Mouse (Mus musculus): Measurements from ENCODE around the gene Cbr1. TPM values are rescaled to one million over a fixed set of nuclear protein-coding genes. Genes with fewer than 3 reads are reported as not detected.
A peak's percentile ranks its signal among the peaks of the same experiment; 100 is the strongest.
"Not testable (repeated sequence)": the region's sequence is repeated elsewhere in the genome, so short reads cannot be mapped to it uniquely, and the experiment has no call there.

Cbr1 gene
- polyA plus RNA-seq, 1 experiment from 2014 or later: 138 TPM

GRCm38 (mm10) chr16:93599461-93599860, 6.2 kb upstream of the Cbr1 start:
- no peaks in the 10 kb centered on the region for H3K9me3 ChIP-seq
- H3K9ac ChIP-seq (replicated peaks): no peak overlapping the region
- H3K4me3 ChIP-seq (replicated peaks): no peak overlapping the region
- WGBS: 93% methylated on average over 6 of the region's 6 CpGs
- no peak overlapping the region for H3K27ac ChIP-seq
- H3K27me3 ChIP-seq: no peaks in the 10 kb centered on the region
- ATAC-seq (ENCODE audit: insufficient number of reproducible peaks, insufficient read depth, low FRiP score, low TSS enrichment, low read depth): no peak
- H3K4me2 ChIP-seq: no peak overlapping the region
- peaks cover 6% of the 10 kb centered on the region for H3K4me1 ChIP-seq (replicated peaks)
- H3K36me3 ChIP-seq: peaks cover 43% of the 10 kb centered on the region

GRCm38 (mm10) chr16:93603439-93604212, 2.0 kb upstream of the Cbr1 start, which contains the start of gene Setd4:
Gene Setd4 (minus strand): TSS chr16:93604063.
- ATAC-seq (ENCODE audit: insufficient number of reproducible peaks, insufficient read depth, low FRiP score, low TSS enrichment, low read depth): peak; percentile 89
- 1% methylated on average over 55 of the region's 55 CpGs for WGBS
- H3K36me3 ChIP-seq: peaks cover 12% of the 10 kb centered on the region
- no peaks in the 10 kb centered on the region for H3K9me3 ChIP-seq
- H3K9ac ChIP-seq (replicated peaks): peak within 1 kb of the TSS; percentile 69
- peak within 1 kb of the TSS; percentile 94 for H3K27ac ChIP-seq
- peak within 1 kb of the TSS; percentile 58 for H3K4me3 ChIP-seq (replicated peaks)
- no peaks in the 10 kb centered on the region for H3K27me3 ChIP-seq
- peaks cover 20% of the 10 kb centered on the region for H3K4me1 ChIP-seq (replicated peaks)
- H3K4me2 ChIP-seq: peak within 1 kb of the TSS; percentile 81

GRCm38 (mm10) chr16:93604481-93604969, 1.1 kb upstream of the Cbr1 start:
- H3K27me3 ChIP-seq: no peaks in the 10 kb centered on the region
- WGBS: 2% methylated on average over 16 of the region's 16 CpGs
- no peak for ATAC-seq (ENCODE audit: insufficient number of reproducible peaks, insufficient read depth, low FRiP score, low TSS enrichment, low read depth)
- no peaks in the 10 kb centered on the region for H3K9me3 ChIP-seq
- H3K9ac ChIP-seq (replicated peaks): peak overlapping the region; percentile 69; the same call in 1 of the 2 replicates
- peak overlapping the region; percentile 58 for H3K4me3 ChIP-seq (replicated peaks)
- H3K4me2 ChIP-seq: peak overlapping the region; percentile 81
- H3K36me3 ChIP-seq: peaks cover 8% of the 10 kb centered on the region; the same call in 1 of the 2 replicates
- H3K4me1 ChIP-seq (replicated peaks): peaks cover 26% of the 10 kb centered on the region
- H3K27ac ChIP-seq: peak overlapping the region; percentile 94

GRCm38 (mm10) chr16:93606146-93606545, 493 bp downstream of the Cbr1 start:
- H3K9ac ChIP-seq (replicated peaks): no peak overlapping the region
- no peak overlapping the region for H3K4me3 ChIP-seq (replicated peaks)
- no peak overlapping the region for H3K4me2 ChIP-seq
- ATAC-seq (ENCODE audit: insufficient number of reproducible peaks, insufficient read depth, low FRiP score, low TSS enrichment, low read depth): no peak
- no peak overlapping the region for H3K27ac ChIP-seq
- H3K36me3 ChIP-seq: peaks cover 24% of the 10 kb centered on the region
- no peaks in the 10 kb centered on the region for H3K27me3 ChIP-seq
- 90% methylated on average over 7 of the region's 7 CpGs for WGBS
- H3K9me3 ChIP-seq: no peaks in the 10 kb centered on the region
- peaks cover 26% of the 10 kb centered on the region for H3K4me1 ChIP-seq (replicated peaks)

- H3K9ac ChIP-seq (replicated peaks): peak overlapping the region; percentile 79
- no peaks in the 10 kb centered on the region for H3K27me3 ChIP-seq
- H3K4me1 ChIP-seq (replicated peaks): peaks cover 24% of the 10 kb centered on the region
- peak overlapping the region; percentile 87 for H3K27ac ChIP-seq
- WGBS: under 1% methylated on average over 32 of the region's 32 CpGs
- H3K4me3 ChIP-seq (replicated peaks): peak overlapping the region; percentile 73
- no peak for ATAC-seq (ENCODE audit: insufficient number of reproducible peaks, insufficient read depth, low FRiP score, low TSS enrichment, low read depth)
- no peaks in the 10 kb centered on the region for H3K9me3 ChIP-seq
- peak overlapping the region; percentile 88 for H3K4me2 ChIP-seq
- peaks cover 35% of the 10 kb centered on the region for H3K36me3 ChIP-seq
Measured at GRCm38 (mm10) chr16:93607669-93608101, 2.0 kb downstream of the Cbr1 start.

GRCm38 (mm10) chr16:93608731-93609130, 3.1 kb downstream of the Cbr1 start:
- Histone ChIP-seq H3K9ac (replicated peaks) (peak overlapping the region; percentile 79; the same call in 1 of the 2 replicates), H3K4me1 (replicated peaks) (peaks cover 21% of the 10 kb centered on the region), H3K27me3 (no peaks in the 10 kb centered on the region), H3K4me2 (peak overlapping the region; percentile 88), H3K36me3 (peaks cover 35% of the 10 kb centered on the region), H3K9me3 (no peaks in the 10 kb centered on the region), H3K27ac (no peak overlapping the region), H3K4me3 (replicated peaks) (peak overlapping the region; percentile 73)
- no peak for ATAC-seq (ENCODE audit: insufficient number of reproducible peaks, insufficient read depth, low FRiP score, low TSS enrichment, low read depth)
- WGBS: 71% methylated on average over 8 of the region's 8 CpGs

GRCm38 (mm10) chr16:93609796-93610195, 4.1 kb downstream of the Cbr1 start:
- Histone ChIP-seq H3K4me2 (no peak overlapping the region), H3K9me3 (no peaks in the 10 kb centered on the region), H3K9ac (replicated peaks) (no peak overlapping the region), H3K4me1 (replicated peaks) (peaks cover 16% of the 10 kb centered on the region), H3K4me3 (replicated peaks) (no peak overlapping the region), H3K27me3 (no peaks in the 10 kb centered on the region), H3K27ac (no peak overlapping the region), H3K36me3 (peaks cover 35% of the 10 kb centered on the region)
- 91% methylated on average over 4 of the region's 4 CpGs for WGBS
- ATAC-seq (ENCODE audit: insufficient number of reproducible peaks, insufficient read depth, low FRiP score, low TSS enrichment, low read depth): no peak

- WGBS: 92% methylated on average over 4 of the region's 4 CpGs
- H3K4me2 ChIP-seq: no peak overlapping the region
- H3K4me3 ChIP-seq (replicated peaks): no peak overlapping the region
- no peak overlapping the region for H3K9ac ChIP-seq (replicated peaks)
- H3K36me3 ChIP-seq: peaks cover 35% of the 10 kb centered on the region
- no peak for ATAC-seq (ENCODE audit: insufficient number of reproducible peaks, insufficient read depth, low FRiP score, low TSS enrichment, low read depth)
- H3K4me1 ChIP-seq (replicated peaks): peaks cover 12% of the 10 kb centered on the region
- H3K27me3 ChIP-seq: no peaks in the 10 kb centered on the region
- H3K27ac ChIP-seq: no peak overlapping the region
- H3K9me3 ChIP-seq: no peaks in the 10 kb centered on the region
Measured at GRCm38 (mm10) chr16:93610961-93611360, 5.3 kb downstream of the Cbr1 start.

GRCm38 (mm10) chr16:93615118-93615870, 9.6 kb downstream of the Cbr1 start:
- H3K27me3 ChIP-seq: no peaks in the 10 kb centered on the region
- H3K9ac ChIP-seq (replicated peaks): no peak overlapping the region
- H3K4me3 ChIP-seq (replicated peaks): no peak overlapping the region
- 40% methylated on average over 5 of the region's 5 CpGs for WGBS
- H3K27ac ChIP-seq: no peak overlapping the region
- H3K4me1 ChIP-seq (replicated peaks): no peaks in the 10 kb centered on the region
- H3K4me2 ChIP-seq: no peak overlapping the region
- H3K9me3 ChIP-seq: no peaks in the 10 kb centered on the region
- peaks cover 22% of the 10 kb centered on the region for H3K36me3 ChIP-seq
- ATAC-seq (ENCODE audit: insufficient number of reproducible peaks, insufficient read depth, low FRiP score, low TSS enrichment, low read depth): no peak

GRCm38 (mm10) chr16:93623759-93624158, 18.1 kb downstream of the Cbr1 start:
- not testable (repeated sequence) for H3K4me1 ChIP-seq (replicated peaks); H3K9ac ChIP-seq (replicated peaks); H3K9me3 ChIP-seq; H3K36me3 ChIP-seq; ATAC-seq (ENCODE audit: insufficient number of reproducible peaks, insufficient read depth, low FRiP score, low TSS enrichment, low read depth); H3K27ac ChIP-seq; H3K4me3 ChIP-seq (replicated peaks); H3K27me3 ChIP-seq; H3K4me2 ChIP-seq
- WGBS: 81% methylated on average over 4 of the region's 4 CpGs

GRCm38 (mm10) chr16:93624671-93625070, 19.0 kb downstream of the Cbr1 start:
- no peak overlapping the region for H3K4me2 ChIP-seq
- no peaks in the 10 kb centered on the region for H3K9me3 ChIP-seq
- H3K4me3 ChIP-seq (replicated peaks): no peak overlapping the region
- H3K36me3 ChIP-seq: no peaks in the 10 kb centered on the region
- H3K27me3 ChIP-seq: no peaks in the 10 kb centered on the region
- H3K9ac ChIP-seq (replicated peaks): no peak overlapping the region
- H3K27ac ChIP-seq: no peak overlapping the region
- WGBS: 78% methylated on average over 4 of the region's 4 CpGs
- ATAC-seq (ENCODE audit: insufficient number of reproducible peaks, insufficient read depth, low FRiP score, low TSS enrichment, low read depth): no peak
- H3K4me1 ChIP-seq (replicated peaks): no peaks in the 10 kb centered on the region
